Mouse (Mus musculus) ES-E14 (cell line): ENCODE results near the gene Gm21149.
"Not testable (repeated sequence)": the region's sequence is repeated elsewhere in the genome, so short reads cannot be mapped to it uniquely, and the experiment has no call there.

Source experiments
- HCFC1 ChIP-seq: IDR thresholded peaks from 2 replicates; pipeline ENCODE4 v1.6.1; 2012; ENCODE audit warnings: low read length, inconsistent platforms, borderline replicate concordance; ENCODE audit not compliant: insufficient read depth
- MAFK ChIP-seq: IDR thresholded peaks from 2 replicates; pipeline ENCODE4 v1.6.1; 2014; ENCODE audit warnings: mild to moderate bottlenecking, low read depth, low read length, inconsistent platforms; ENCODE audit not compliant: insufficient read depth
- ZC3H11A ChIP-seq: IDR thresholded peaks from 2 replicates; pipeline ENCODE4 v1.6.1; 2012; ENCODE audit warnings: low read depth, mild to moderate bottlenecking, inconsistent platforms, low read length, borderline replicate concordance

GRCm38 (mm10) chr5:15520418-15520817, 44.1 kb upstream of the Gm21149 start:
- TF ChIP-seq ZC3H11A, MAFK, HCFC1: not testable (repeated sequence)
